9 mouse cellular contexts compared by ENCODE assay signal in genomic region chr13:75992169-75993028, GRCm38 (mm10). TPM values are rescaled to one million over a fixed set of nuclear protein-coding genes. Genes with fewer than 3 reads are reported as not detected.
DNase-seq lines count a peak whose midpoint lies in the region; ATAC-seq lines count a peak whose summit lies in the region.
"Had no signal": no experiment of that assay in that cellular context is flagged by ENCODE, and none has a peak within 500 bp of the region (broad histone marks: within the 10 kb centered on the region; RNA-seq: fewer than 3 reads in every experiment).

No protein-coding gene starts in this region.

- H3K4me1 ChIP-seq in heart, embryonic 10.5 days = no peaks in the 10 kb centered on the region
- H3K4me1 ChIP-seq in intestine, embryonic 16.5 days (ENCODE audit: control insufficient read depth, insufficient read depth, low read length) = no peaks in the 10 kb centered on the region

- H3K27me3 ChIP-seq in heart, embryonic 10.5 days (ENCODE audit: insufficient read depth, poor library complexity, severe bottlenecking) = no peaks in the 10 kb centered on the region
- H3K27me3 ChIP-seq in intestine, embryonic 16.5 days (replicated peaks; ENCODE audit: control insufficient read depth, insufficient read depth, low read length) = no peaks in the 10 kb centered on the region

- H3K9me3 ChIP-seq in heart, embryonic 10.5 days = no peaks in the 10 kb centered on the region
- 0 out of 2 replicates have a peak, but pooled peaks cover 2% of the 10 kb centered on the region for H3K9me3 ChIP-seq in intestine, embryonic 16.5 days (ENCODE audit: control insufficient read depth, low read length)

- no peak overlapping the region for H3K4me2 ChIP-seq in intestine, embryonic 16.5 days (ENCODE audit: low read depth, low read length)

- no peak overlapping the region for H3K4me3 ChIP-seq in heart, embryonic 10.5 days
- no peak overlapping the region for H3K4me3 ChIP-seq in intestine, embryonic 16.5 days (ENCODE audit: low read length)

- peak; percentile 71 for ATAC-seq in common myeloid progenitor, adult 5-6 weeks (replicated peaks; ENCODE audit: low read depth, poor library complexity, severe bottlenecking)
- peak; percentile 62 for ATAC-seq in intestine, embryonic 16.5 days
- ATAC-seq in megakaryocyte-erythroid progenitor cell, adult 5-6 weeks (replicated peaks; ENCODE audit: low FRiP score, low TSS enrichment, poor library complexity, severe bottlenecking) = peak; percentile 43

- WGBS in heart, embryonic 10.5 days = 73% methylated on average over 9 of the region's 9 CpGs
- 55% methylated on average over 9 of the region's 9 CpGs for WGBS in intestine, embryonic 16.5 days

- peak; percentile 7 to 14 for DNase-seq in heart, adult 9 months (ENCODE audit: low spot score in 2 of 2)
- no peak for DNase-seq in heart, embryonic 10.5 days (ENCODE audit: low spot score)
- no peak for DNase-seq in layer of hippocampus, adult 8-10 months (ENCODE audit: low spot score in 2 of 2)
- no peak for DNase-seq in gastrocnemius, postnatal 25 days
- no peak for DNase-seq in spleen, postnatal 4 days (ENCODE audit: low spot score in 2 of 2)

- H3K9ac ChIP-seq in intestine, embryonic 16.5 days (ENCODE audit: low read depth, low read length) = no peak overlapping the region

- H3K27ac ChIP-seq in heart, embryonic 10.5 days = no peak overlapping the region
- no peak overlapping the region for H3K27ac ChIP-seq in intestine, embryonic 16.5 days (ENCODE audit: low read length)

- H3K36me3 ChIP-seq in heart, embryonic 10.5 days = no peaks in the 10 kb centered on the region
- no peaks in the 10 kb centered on the region for H3K36me3 ChIP-seq in intestine, embryonic 16.5 days (ENCODE audit: control insufficient read depth, insufficient read depth, low read length)

RNA-seq across cellular contexts. Expression of gene Spata9, which starts 25.4 kb away (rescaled TPM):
- polyA plus RNA-seq in heart, embryonic 10.5 days (2016; fragmentation: Nextera tagmentation; extraction: Ambion mirVana) = 0.28 and 0.34 TPM in 2 replicates
- total RNA-seq in common myeloid progenitor, adult 5-6 weeks (2017) = not detected in 2 replicates
- polyA plus RNA-seq in intestine, embryonic 16.5 days (2015; fragmentation: Nextera tagmentation; extraction: Ambion mirVana) = 0.22 and 0.48 TPM in 2 replicates
- total RNA-seq in megakaryocyte-erythroid progenitor cell, adult 5-6 weeks (2014; fragmentation: Nextera tagmentation) = 0.98 TPM in 1 of 2 replicates, not detected in the other
- total RNA-seq in megakaryocyte-erythroid progenitor cell, adult 5-6 weeks (2017) = not detected in 2 replicates
- not detected for total RNA-seq in layer of hippocampus, adult 8-10 months (2022)
- not detected for total RNA-seq in gastrocnemius, postnatal 25 days (2021)
- polyA plus RNA-seq: large intestine, adult 2 months had no signal

RNA-seq across cellular contexts. Expression of gene Rfesd, which starts 26.1 kb away (rescaled TPM):
- 36.2 and 37.0 TPM in 2 replicates for polyA plus RNA-seq in heart, embryonic 10.5 days (2016; fragmentation: Nextera tagmentation; extraction: Ambion mirVana)
- total RNA-seq in common myeloid progenitor, adult 5-6 weeks (2017) = 23.2 and 92.9 TPM in 2 replicates
- polyA plus RNA-seq in intestine, embryonic 16.5 days (2015; fragmentation: Nextera tagmentation; extraction: Ambion mirVana) = 14.7 and 18.1 TPM in 2 replicates
- total RNA-seq in megakaryocyte-erythroid progenitor cell, adult 5-6 weeks (2014; fragmentation: Nextera tagmentation) = 71.4 and 90.7 TPM in 2 replicates
- 63.8 and 68.1 TPM in 2 replicates for total RNA-seq in megakaryocyte-erythroid progenitor cell, adult 5-6 weeks (2017)
- 10 to 100 TPM; 16.3 to 21.6 (median 17.2) TPM for total RNA-seq in layer of hippocampus, adult 8-10 months (2022)
- 10 to 100 TPM; 17.8 to 21.3 TPM for total RNA-seq in gastrocnemius, postnatal 25 days (2021)

RNA-seq across cellular contexts. Expression of gene Rhobtb3, which starts 48.7 kb away (rescaled TPM):
- 21.7 and 27.4 TPM in 2 replicates for polyA plus RNA-seq in heart, embryonic 10.5 days (2016; fragmentation: Nextera tagmentation; extraction: Ambion mirVana)
- total RNA-seq in common myeloid progenitor, adult 5-6 weeks (2017) = 11.6 and 33.7 TPM in 2 replicates
- polyA plus RNA-seq in intestine, embryonic 16.5 days (2015; fragmentation: Nextera tagmentation; extraction: Ambion mirVana) = 12.3 and 19.4 TPM in 2 replicates
- 5.3 and 5.4 TPM in 2 replicates for total RNA-seq in megakaryocyte-erythroid progenitor cell, adult 5-6 weeks (2014; fragmentation: Nextera tagmentation)
- total RNA-seq in megakaryocyte-erythroid progenitor cell, adult 5-6 weeks (2017) = 4.3 and 16.0 TPM in 2 replicates
- 10 to 100 TPM; 16.1 to 18.6 (median 17.1) TPM for total RNA-seq in layer of hippocampus, adult 8-10 months (2022)
- 10 to 100 TPM; 11.6 to 15.8 TPM for total RNA-seq in gastrocnemius, postnatal 25 days (2021)

Comparison
In these comparisons a context has a peak if more than half of its experiments do, and no peak if none do; other contexts are left out.
1. DNase-seq: peak in heart, adult 9 months (2 of 2); none in heart, embryonic 10.5 days (single experiment), layer of hippocampus, adult 8-10 months (0 of 2), gastrocnemius, postnatal 25 days (single experiment) and spleen, postnatal 4 days (0 of 2).
2. Peak in every context shown above with its lines, with median percentiles within 50 percentile points of each other: ATAC-seq.